Mouse (Mus musculus): ENCODE measurements around the gene Art2b.

DNA sequence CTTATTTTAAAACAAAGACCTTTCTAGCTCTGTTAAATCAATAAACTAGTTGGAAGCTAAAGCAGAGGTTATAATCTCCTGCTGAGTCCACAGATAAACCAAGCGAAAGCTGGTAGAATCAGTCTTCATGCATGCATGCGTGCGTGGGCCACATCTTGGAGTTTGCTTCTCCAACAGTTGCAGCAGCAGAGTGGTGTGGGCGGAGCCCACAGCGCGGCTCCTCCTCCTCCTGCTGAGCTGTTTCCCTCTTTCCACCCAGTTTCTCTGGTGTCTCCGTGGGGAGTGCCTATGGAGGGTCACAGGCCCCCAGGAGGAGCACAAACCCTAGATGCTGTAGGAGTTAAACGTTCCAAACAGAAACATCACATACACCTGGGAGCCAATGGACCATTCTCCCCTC lies 47.9 kb downstream of the Art2b start:
- TF ChIP-seq ZC3H11A (IDR thresholded peaks at IDR 0.05; ENCODE audit: borderline replicate concordance, low read depth, low read length), result no peak
- no peak for TF ChIP-seq MAFK (IDR thresholded peaks at IDR 0.05; ENCODE audit: insufficient read depth, low read depth, low read length)
- TF ChIP-seq HCFC1 (IDR thresholded peaks at IDR 0.05; ENCODE audit: borderline replicate concordance, insufficient read depth, low read length), result no peak
- TF ChIP-seq CHD2 (IDR thresholded peaks at IDR 0.05; ENCODE audit: low read depth, low read length), result no peak
- TF ChIP-seq ZNF384 (IDR thresholded peaks at IDR 0.05; ENCODE audit: low read depth, low read length), result no peak
